Mouse (Mus musculus) bone marrow macrophage, adult 2 months (primary cell): ENCODE data around the gene Exoc8.

Source experiments
- CTCF ChIP-seq: IDR thresholded peaks from 2 replicates; pipeline ENCODE4 v1.5.1; 2012; ENCODE audit warnings: low read depth, mild to moderate bottlenecking, low read length, moderate library complexity
- POLR2A ChIP-seq: IDR thresholded peaks from 2 replicates; pipeline ENCODE4 v1.6.1; 2012; ENCODE audit warnings: mild to moderate bottlenecking, low read depth, low read length, borderline replicate concordance

GRCm38 (mm10) chr8:124878946-124879526, 18.5 kb downstream of the Exoc8 start:
- TF ChIP-seq POLR2A (no peak), CTCF (no peak)
